Mouse (Mus musculus): ENCODE measurements around the gene Mrpl55. TPM values are rescaled to one million over a fixed set of nuclear protein-coding genes. Genes with fewer than 3 reads are reported as not detected.

Mrpl55 gene
- polyA plus RNA-seq, 1 experiment from 2014 or later, result 91.1 TPM

GRCm38 (mm10) chr11:59164384-59164783, 37.9 kb upstream of the Mrpl55 start:
- Histone ChIP-seq H3K9ac (ENCODE audit: low read depth, low read length) (no peak overlapping the region), H3K27ac (ENCODE audit: low read length) (no peak overlapping the region)

GRCm38 (mm10) chr11:59165616-59166241, 36.6 kb upstream of the Mrpl55 start:
- no peak overlapping the region for H3K4me2 ChIP-seq (ENCODE audit: low read length)
- no peak overlapping the region for H3K4me3 ChIP-seq (ENCODE audit: low read depth, low read length)
- no peaks in the 10 kb centered on the region; the same call in 1 of the 2 replicates for H3K27me3 ChIP-seq (ENCODE audit: control insufficient read depth, insufficient read depth, low read depth, low read length)
- H3K4me1 ChIP-seq (ENCODE audit: control insufficient read depth, insufficient read depth, low read length), result peaks cover 14% of the 10 kb centered on the region
- no peaks in the 10 kb centered on the region for H3K36me3 ChIP-seq (ENCODE audit: control insufficient read depth, insufficient read depth, low read length)
- no peak overlapping the region for H3K27ac ChIP-seq (ENCODE audit: low read length)
- H3K9me3 ChIP-seq (replicated peaks; ENCODE audit: control insufficient read depth, low read length, poor library complexity, severe bottlenecking), result no peaks in the 10 kb centered on the region
- no peak overlapping the region for H3K9ac ChIP-seq (ENCODE audit: low read depth, low read length)
- ATAC-seq, result no peak
- 35% methylated on average over 2 of the region's 2 CpGs for WGBS

More at GRCm38 (mm10) chr11:59164384-59164783, 37.9 kb upstream of the Mrpl55 start:
- Histone ChIP-seq H3K27me3 (ENCODE audit: control insufficient read depth, insufficient read depth, low read depth, low read length) (no peaks in the 10 kb centered on the region; the same call in 1 of the 2 replicates), H3K4me1 (ENCODE audit: control insufficient read depth, insufficient read depth, low read length) (peaks cover 14% of the 10 kb centered on the region), H3K4me3 (ENCODE audit: low read depth, low read length) (no peak overlapping the region), H3K9me3 (replicated peaks; ENCODE audit: control insufficient read depth, low read length, poor library complexity, severe bottlenecking) (no peaks in the 10 kb centered on the region), H3K4me2 (ENCODE audit: low read length) (peak overlapping the region; percentile 68; the same call in 1 of the 2 replicates), H3K36me3 (ENCODE audit: control insufficient read depth, insufficient read depth, low read length) (no peaks in the 10 kb centered on the region)
- no peak for ATAC-seq
- 89% methylated on average over 9 of the region's 9 CpGs for WGBS

- H3K9me3 ChIP-seq (replicated peaks; ENCODE audit: control insufficient read depth, low read length, poor library complexity, severe bottlenecking), result no peaks in the 10 kb centered on the region
- H3K36me3 ChIP-seq (ENCODE audit: control insufficient read depth, insufficient read depth, low read length), result no peaks in the 10 kb centered on the region
- WGBS, result 74% methylated on average over 3 of the region's 3 CpGs
- no peaks in the 10 kb centered on the region for H3K4me1 ChIP-seq (ENCODE audit: control insufficient read depth, insufficient read depth, low read length)
- no peak overlapping the region for H3K4me2 ChIP-seq (ENCODE audit: low read length)
- H3K27me3 ChIP-seq (ENCODE audit: control insufficient read depth, insufficient read depth, low read depth, low read length), result peaks cover 6% of the 10 kb centered on the region
- H3K27ac ChIP-seq (ENCODE audit: low read length), result no peak overlapping the region
- H3K9ac ChIP-seq (ENCODE audit: low read depth, low read length), result no peak overlapping the region
- H3K4me3 ChIP-seq (ENCODE audit: low read depth, low read length), result no peak overlapping the region
- ATAC-seq, result no peak
Measured at GRCm38 (mm10) chr11:59169807-59170206, 32.5 kb upstream of the Mrpl55 start.

- H3K9ac ChIP-seq (ENCODE audit: low read depth, low read length), result no peak overlapping the region
- H3K27me3 ChIP-seq (ENCODE audit: control insufficient read depth, insufficient read depth, low read depth, low read length), result peaks cover 12% of the 10 kb centered on the region
- no peak overlapping the region for H3K27ac ChIP-seq (ENCODE audit: low read length)
- H3K9me3 ChIP-seq (replicated peaks; ENCODE audit: control insufficient read depth, low read length, poor library complexity, severe bottlenecking), result no peaks in the 10 kb centered on the region
- WGBS, result 60% methylated on average over 4 of the region's 4 CpGs
- H3K4me2 ChIP-seq (ENCODE audit: low read length), result no peak overlapping the region
- H3K36me3 ChIP-seq (ENCODE audit: control insufficient read depth, insufficient read depth, low read length), result no peaks in the 10 kb centered on the region
- H3K4me3 ChIP-seq (ENCODE audit: low read depth, low read length), result no peak overlapping the region
- no peak for ATAC-seq
- no peaks in the 10 kb centered on the region for H3K4me1 ChIP-seq (ENCODE audit: control insufficient read depth, insufficient read depth, low read length)
Measured at GRCm38 (mm10) chr11:59170549-59170948, 31.7 kb upstream of the Mrpl55 start.

- no peak for ATAC-seq
- Histone ChIP-seq H3K27me3 (ENCODE audit: control insufficient read depth, insufficient read depth, low read depth, low read length) (peaks cover 46% of the 10 kb centered on the region), H3K4me2 (ENCODE audit: low read length) (no peak overlapping the region), H3K36me3 (ENCODE audit: control insufficient read depth, insufficient read depth, low read length) (no peaks in the 10 kb centered on the region), H3K27ac (ENCODE audit: low read length) (no peak overlapping the region), H3K4me3 (ENCODE audit: low read depth, low read length) (no peak overlapping the region), H3K9ac (ENCODE audit: low read depth, low read length) (no peak overlapping the region), H3K4me1 (ENCODE audit: control insufficient read depth, insufficient read depth, low read length) (no peaks in the 10 kb centered on the region), H3K9me3 (replicated peaks; ENCODE audit: control insufficient read depth, low read length, poor library complexity, severe bottlenecking) (no peaks in the 10 kb centered on the region)
- WGBS, result 42% methylated on average over 6 of the region's 6 CpGs
Measured at GRCm38 (mm10) chr11:59174189-59174838, 28.0 kb upstream of the Mrpl55 start.

GRCm38 (mm10) chr11:59176475-59176874, 25.8 kb upstream of the Mrpl55 start:
- Histone ChIP-seq H3K9ac (ENCODE audit: low read depth, low read length) (no peak overlapping the region), H3K4me2 (ENCODE audit: low read length) (no peak overlapping the region), H3K36me3 (ENCODE audit: control insufficient read depth, insufficient read depth, low read length) (no peaks in the 10 kb centered on the region), H3K27me3 (ENCODE audit: control insufficient read depth, insufficient read depth, low read depth, low read length) (peaks cover 46% of the 10 kb centered on the region), H3K4me3 (ENCODE audit: low read depth, low read length) (no peak overlapping the region), H3K9me3 (replicated peaks; ENCODE audit: control insufficient read depth, low read length, poor library complexity, severe bottlenecking) (no peaks in the 10 kb centered on the region), H3K4me1 (ENCODE audit: control insufficient read depth, insufficient read depth, low read length) (no peaks in the 10 kb centered on the region), H3K27ac (ENCODE audit: low read length) (no peak overlapping the region)
- 2% methylated on average over 45 of the region's 48 CpGs for WGBS
- ATAC-seq, result no peak

GRCm38 (mm10) chr11:59176921-59177320, 25.4 kb upstream of the Mrpl55 start:
- H3K36me3 ChIP-seq (ENCODE audit: control insufficient read depth, insufficient read depth, low read length), result no peaks in the 10 kb centered on the region
- no peak overlapping the region for H3K4me2 ChIP-seq (ENCODE audit: low read length)
- ATAC-seq, result no peak
- H3K4me3 ChIP-seq (ENCODE audit: low read depth, low read length), result no peak overlapping the region
- H3K9me3 ChIP-seq (replicated peaks; ENCODE audit: control insufficient read depth, low read length, poor library complexity, severe bottlenecking), result no peaks in the 10 kb centered on the region
- H3K4me1 ChIP-seq (ENCODE audit: control insufficient read depth, insufficient read depth, low read length), result no peaks in the 10 kb centered on the region
- H3K27me3 ChIP-seq (ENCODE audit: control insufficient read depth, insufficient read depth, low read depth, low read length), result peaks cover 46% of the 10 kb centered on the region
- H3K27ac ChIP-seq (ENCODE audit: low read length), result no peak overlapping the region
- 7% methylated on average over 31 of the region's 34 CpGs for WGBS
- H3K9ac ChIP-seq (ENCODE audit: low read depth, low read length), result no peak overlapping the region

GRCm38 (mm10) chr11:59182864-59183331, 19.4 kb upstream of the Mrpl55 start, which contains the start of gene Gjc2:
Gjc2 (minus strand) TSS chr11:59183213.
- peaks cover 21% of the 10 kb centered on the region for H3K36me3 ChIP-seq (ENCODE audit: control insufficient read depth, insufficient read depth, low read length)
- H3K27ac ChIP-seq (ENCODE audit: low read length), result no peak within 1 kb of the TSS
- no peaks in the 10 kb centered on the region for H3K9me3 ChIP-seq (replicated peaks; ENCODE audit: control insufficient read depth, low read length, poor library complexity, severe bottlenecking)
- H3K4me1 ChIP-seq (ENCODE audit: control insufficient read depth, insufficient read depth, low read length), result no peaks in the 10 kb centered on the region
- peaks cover 10% of the 10 kb centered on the region for H3K27me3 ChIP-seq (ENCODE audit: control insufficient read depth, insufficient read depth, low read depth, low read length)
- no peak within 1 kb of the TSS for H3K4me2 ChIP-seq (ENCODE audit: low read length)
- H3K9ac ChIP-seq (ENCODE audit: low read depth, low read length), result no peak within 1 kb of the TSS
- no peak for ATAC-seq
- no peak within 1 kb of the TSS for H3K4me3 ChIP-seq (ENCODE audit: low read depth, low read length)
- WGBS, result 35% methylated on average over 3 of the region's 3 CpGs

GRCm38 (mm10) chr11:59183821-59184220, 18.5 kb upstream of the Mrpl55 start:
- Histone ChIP-seq H3K4me2 (ENCODE audit: low read length) (no peak overlapping the region), H3K4me3 (ENCODE audit: low read depth, low read length) (no peak overlapping the region), H3K36me3 (ENCODE audit: control insufficient read depth, insufficient read depth, low read length) (peaks cover 21% of the 10 kb centered on the region), H3K27ac (ENCODE audit: low read length) (no peak overlapping the region), H3K9me3 (replicated peaks; ENCODE audit: control insufficient read depth, low read length, poor library complexity, severe bottlenecking) (no peaks in the 10 kb centered on the region), H3K4me1 (ENCODE audit: control insufficient read depth, insufficient read depth, low read length) (no peaks in the 10 kb centered on the region), H3K9ac (ENCODE audit: low read depth, low read length) (no peak overlapping the region), H3K27me3 (ENCODE audit: control insufficient read depth, insufficient read depth, low read depth, low read length) (peaks cover 1% of the 10 kb centered on the region; the same call in 1 of the 2 replicates)
- WGBS, result 35% methylated on average over 3 of the region's 3 CpGs
- no peak for ATAC-seq
